Mouse (Mus musculus): ENCODE measurements at regions not wholly inside any gene's neighbourhood (a gene's known extent, or its start where the extent isn't known, plus 50 kb on each side); places are given as distances from the start of the nearest gene placed in this dataset.

DNA sequence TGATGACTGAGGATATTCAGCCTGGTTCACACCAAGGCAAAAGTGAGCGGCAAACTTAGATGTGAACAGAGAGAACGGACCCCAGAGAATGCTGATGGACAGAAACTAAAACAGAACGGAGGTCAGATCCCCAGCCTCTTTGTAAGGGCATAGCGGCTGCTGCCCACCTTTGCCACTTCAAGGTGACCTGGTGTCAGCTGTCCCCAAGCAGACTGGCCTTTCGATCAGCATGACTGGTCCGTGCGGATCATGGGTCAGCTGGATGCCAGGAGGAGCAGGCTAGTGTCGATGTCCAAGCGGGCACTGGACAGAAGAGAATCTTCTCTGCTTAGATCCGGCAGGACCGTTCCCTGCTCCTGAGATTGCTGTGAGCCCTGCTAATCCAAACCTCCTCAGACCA is 122.1 kb downstream of the Zfp169 start:
- TF ChIP-seq USF2 (conservative IDR thresholded peaks at IDR 0.05; ENCODE audit: low read depth, low read length) (no peak), POLR2A (IDR thresholded peaks at IDR 0.05; ENCODE audit: low read depth, low read length) (no peak), CHD1 (IDR thresholded peaks at IDR 0.05; ENCODE audit: low read depth, low read length) (no peak), MYC (IDR thresholded peaks at IDR 0.05; ENCODE audit: low read depth, low read length) (no peak), USF1 (IDR thresholded peaks at IDR 0.05; ENCODE audit: low read depth, low read length) (no peak), CTCF (conservative IDR thresholded peaks at IDR 0.05 in 1 of 2, IDR thresholded peaks at IDR 0.05 in 1 of 2; ENCODE audit: low read depth in 2 of 2, low read length in 2 of 2) (no peak), MAZ (IDR thresholded peaks at IDR 0.05; ENCODE audit: low read depth, low read length) (no peak), E2F4 (IDR thresholded peaks at IDR 0.05; ENCODE audit: insufficient replicate concordance, low read depth, low read length) (no peak), RCOR1 (conservative IDR thresholded peaks at IDR 0.05; ENCODE audit: low read depth, low read length) (no peak), NRF1 (IDR thresholded peaks at IDR 0.05; ENCODE audit: low read depth, low read length) (no peak), SMC3 (IDR thresholded peaks at IDR 0.05; ENCODE audit: low read depth, low read length) (no peak), ZKSCAN1 (IDR thresholded peaks at IDR 0.05; ENCODE audit: borderline replicate concordance, low read depth, low read length) (no peak), GABPA (IDR thresholded peaks at IDR 0.05; ENCODE audit: insufficient replicate concordance, low read depth, low read length) (no peak), RAD21 (IDR thresholded peaks at IDR 0.05; ENCODE audit: low read depth, low read length) (no peak)
- Histone ChIP-seq H3K4me3 (replicated peaks in 1 of 3; ENCODE audit: low read depth in 2 of 3, low read length in 2 of 3, poor library complexity in 1 of 3) (no peak overlapping the region), H3K27ac (ENCODE audit: insufficient read depth, low read depth) (no peak overlapping the region), H3K4me2 (ENCODE audit: insufficient read depth, low read depth, poor library complexity, severe bottlenecking) (no peak overlapping the region), H3K9me3 (replicated peaks; ENCODE audit: low read length) (peaks cover 2% of the 10 kb centered on the region), H3K4me1 (ENCODE audit: control insufficient read depth in 1 of 2, insufficient read depth in 2 of 2) (no peaks in the 10 kb centered on the region), H3K27me3 (replicated peaks) (no peaks in the 10 kb centered on the region), H3K79me2 (replicated peaks; ENCODE audit: control insufficient read depth, extremely low read depth, insufficient read depth, poor library complexity, severe bottlenecking) (no peaks in the 10 kb centered on the region), H3K36me3 (replicated peaks in 1 of 2; ENCODE audit: control insufficient read depth in 1 of 2, insufficient read depth in 1 of 2, low read length in 1 of 2) (no peaks in the 10 kb centered on the region), H3K9ac (ENCODE audit: insufficient read depth, low read depth) (no peak overlapping the region)
- DNase-seq (ENCODE audit: extremely low read depth), result no peak
- dilution Hi-C loops (cut with MboI; ENCODE audit: extremely low pct_ligation_motif_present, extremely low pct_unique_long_range_greater_than_20kb, low sequenced_read_pairs) (no loop called here), in situ Hi-C loops (cut with MboI; ENCODE audit: low pct_ligation_motif_present, low pct_unique_long_range_greater_than_20kb, low sequenced_read_pairs) (no loop called here)

DNA sequence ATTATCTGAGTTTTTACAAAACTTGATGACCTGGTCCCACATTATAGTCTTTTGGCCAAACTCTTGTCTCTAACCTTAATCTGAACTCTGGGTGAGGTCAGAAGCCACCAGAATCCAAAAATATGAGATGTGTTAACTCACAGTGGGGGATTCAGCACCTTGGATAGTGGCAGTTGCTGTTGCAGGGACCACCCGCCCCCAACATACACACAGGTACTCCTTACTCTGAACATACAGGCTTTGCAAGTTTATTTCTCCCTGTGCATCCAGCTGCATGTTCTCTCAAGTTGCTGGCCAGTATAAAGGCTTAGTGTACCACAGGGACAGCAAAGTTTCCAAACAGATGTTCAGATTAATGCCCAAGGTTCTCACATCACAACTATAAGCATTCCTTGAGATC is 115.5 kb downstream of the Zfp169 start:
- in situ Hi-C loops (cut with MboI; ENCODE audit: low pct_ligation_motif_present, low pct_unique_long_range_greater_than_20kb, low sequenced_read_pairs) (no loop called here), dilution Hi-C loops (cut with MboI; ENCODE audit: extremely low pct_ligation_motif_present, extremely low pct_unique_long_range_greater_than_20kb, low sequenced_read_pairs) (no loop called here)
- Histone ChIP-seq H3K27ac (ENCODE audit: insufficient read depth, low read depth) (no peak overlapping the region), H3K9ac (ENCODE audit: insufficient read depth, low read depth) (no peak overlapping the region), H3K79me2 (replicated peaks; ENCODE audit: control insufficient read depth, extremely low read depth, insufficient read depth, poor library complexity, severe bottlenecking) (no peaks in the 10 kb centered on the region), H3K4me2 (ENCODE audit: insufficient read depth, low read depth, poor library complexity, severe bottlenecking) (no peak overlapping the region), H3K9me3 (replicated peaks; ENCODE audit: low read length) (peaks cover 2% of the 10 kb centered on the region), H3K4me1 (ENCODE audit: control insufficient read depth in 1 of 2, insufficient read depth in 2 of 2) (no peaks in the 10 kb centered on the region), H3K36me3 (replicated peaks in 1 of 2; ENCODE audit: control insufficient read depth in 1 of 2, insufficient read depth in 1 of 2, low read length in 1 of 2) (no peaks in the 10 kb centered on the region), H3K27me3 (replicated peaks) (peaks cover 20% of the 10 kb centered on the region), H3K4me3 (replicated peaks in 1 of 3; ENCODE audit: low read depth in 2 of 3, low read length in 2 of 3, poor library complexity in 1 of 3) (no peak overlapping the region)
- TF ChIP-seq TBP (conservative IDR thresholded peaks at IDR 0.05; ENCODE audit: low read depth, low read length) (no peak), USF2 (conservative IDR thresholded peaks at IDR 0.05; ENCODE audit: low read depth, low read length) (no peak), GABPA (IDR thresholded peaks at IDR 0.05; ENCODE audit: insufficient replicate concordance, low read depth, low read length) (no peak), UBTF (IDR thresholded peaks at IDR 0.05; ENCODE audit: low read depth, low read length) (no peak), CTCF (conservative IDR thresholded peaks at IDR 0.05 in 1 of 2, IDR thresholded peaks at IDR 0.05 in 1 of 2; ENCODE audit: low read depth in 2 of 2, low read length in 2 of 2) (no peak), RAD21 (IDR thresholded peaks at IDR 0.05; ENCODE audit: low read depth, low read length) (no peak), EP300 (IDR thresholded peaks at IDR 0.05; ENCODE audit: low read length) (no peak)
- DNase-seq (ENCODE audit: extremely low read depth), result no peak
